ENCODE assay signal across 14 mouse cellular contexts in genomic region chr3:132037670-132038069, GRCm38 (mm10). TPM values are rescaled to one million over a fixed set of nuclear protein-coding genes. Genes with fewer than 3 reads are reported as not detected.
A peak's percentile ranks its signal among the peaks of the same experiment; 100 is the strongest.
DNase-seq lines count a peak whose midpoint lies in the region; ATAC-seq lines count a peak whose summit lies in the region.
"Had no signal": no experiment of that assay in that cellular context is flagged by ENCODE, and none has a peak within 500 bp of the region (broad histone marks: within the 10 kb centered on the region; RNA-seq: fewer than 3 reads in every experiment).

No protein-coding gene starts in this region.

- H3K27ac ChIP-seq in heart, embryonic 13.5 days (replicated peaks), result no peak overlapping the region
- no peak overlapping the region for H3K27ac ChIP-seq in intestine, embryonic 14.5 days (ENCODE audit: low read depth)
- H3K27ac ChIP-seq: limb, embryonic 12.5 days had no signal

- no peak for DNase-seq in heart, adult 8-10 months (ENCODE audit: low spot score)
- DNase-seq in 416B (ENCODE audit: low read depth) (peak; percentile 96), NIH3T3 (ENCODE audit: low read depth) (peak; percentile 38)
- no peak for DNase-seq in intestine, embryonic 14.5 days (ENCODE audit: low spot score)
- DNase-seq in cerebellum, postnatal 25 days, result no peak
- DNase-seq: cerebellum, adult 18-20 months; kidney, adult 11 months; lung, postnatal 10 days; spleen, adult 18-20 months; thymus, postnatal 4 days had no signal

- no peaks in the 10 kb centered on the region for H3K9me3 ChIP-seq in heart, embryonic 13.5 days
- H3K9me3 ChIP-seq in intestine, embryonic 14.5 days (ENCODE audit: control insufficient read depth, low read length), result no peaks in the 10 kb centered on the region
- H3K9me3 ChIP-seq: limb, embryonic 12.5 days had no signal

- no peak overlapping the region for H3K9ac ChIP-seq in heart, embryonic 13.5 days
- H3K9ac ChIP-seq in intestine, embryonic 14.5 days (ENCODE audit: low read length), result no peak overlapping the region
- H3K9ac ChIP-seq: limb, embryonic 12.5 days had no signal

- H3K4me2 ChIP-seq in heart, embryonic 13.5 days, result peak overlapping the region; percentile 38
- H3K4me2 ChIP-seq in intestine, embryonic 14.5 days (ENCODE audit: low read length), result no peak overlapping the region
- H3K4me2 ChIP-seq: limb, embryonic 12.5 days had no signal

- no peak overlapping the region for H3K4me3 ChIP-seq in heart, embryonic 13.5 days
- H3K4me3 ChIP-seq in intestine, embryonic 14.5 days (ENCODE audit: low read depth, low read length), result no peak overlapping the region
- H3K4me3 ChIP-seq: limb, embryonic 12.5 days had no signal

- H3K27me3 ChIP-seq in heart, embryonic 13.5 days (replicated peaks), result no peaks in the 10 kb centered on the region
- H3K27me3 ChIP-seq in intestine, embryonic 14.5 days (replicated peaks; ENCODE audit: control insufficient read depth, insufficient read depth, low read length), result no peaks in the 10 kb centered on the region
- H3K27me3 ChIP-seq: limb, embryonic 12.5 days had no signal

- ATAC-seq in heart, embryonic 13.5 days (ENCODE audit: extremely low read depth, insufficient number of reproducible peaks, low FRiP score, low TSS enrichment), result no peak
- ATAC-seq in intestine, embryonic 14.5 days (replicated peaks; ENCODE audit: low FRiP score, low TSS enrichment, low read depth), result peak; percentile 58
- no peak for ATAC-seq in erythroid progenitor cell, adult 5-6 weeks (replicated peaks; ENCODE audit: low FRiP score, poor library complexity, severe bottlenecking)
- ATAC-seq: midbrain, embryonic 16.5 days had no signal

- peaks cover 7% of the 10 kb centered on the region; the same call in 1 of the 2 replicates for H3K4me1 ChIP-seq in heart, embryonic 13.5 days
- peaks cover 7% of the 10 kb centered on the region; the same call in 1 of the 2 replicates for H3K4me1 ChIP-seq in intestine, embryonic 14.5 days (replicated peaks; ENCODE audit: control insufficient read depth, insufficient read depth, low read length)

- WGBS in heart, embryonic 13.5 days, result 25% methylated on average over 10 of the region's 10 CpGs
- WGBS in intestine, embryonic 14.5 days, result 52% methylated on average over 10 of the region's 10 CpGs

- H3K36me3 ChIP-seq in heart, embryonic 13.5 days, result no peaks in the 10 kb centered on the region
- no peaks in the 10 kb centered on the region for H3K36me3 ChIP-seq in intestine, embryonic 14.5 days (ENCODE audit: control insufficient read depth, insufficient read depth, low read length)
- H3K36me3 ChIP-seq: limb, embryonic 12.5 days had no signal

RNA-seq across cellular contexts. Expression of gene Dkk2, which starts 47.4 kb away (rescaled TPM):
- 1.3 and 1.4 TPM in 2 replicates for polyA plus RNA-seq in heart, embryonic 13.5 days (2015; fragmentation: Nextera tagmentation; extraction: Ambion mirVana)
- total RNA-seq in heart, adult 8-10 months (2022), result under 1 TPM in 3 of 4 experiments, not detected in 1; 0.09 to 0.16 (median 0.14) TPM
- polyA plus RNA-seq in intestine, embryonic 14.5 days (2014; fragmentation: Nextera tagmentation; extraction: Ambion mirVana), result 19.0 and 19.2 TPM in 2 replicates
- not detected in 2 replicates for total RNA-seq in erythroid progenitor cell, adult 5-6 weeks (2015; ENCODE audit: low replicate concordance)
- total RNA-seq in erythroid progenitor cell, adult 5-6 weeks (2017; ENCODE audit: low replicate concordance), result not detected in 2 replicates

Comparison
In these comparisons a context has a peak if more than half of its experiments do, and no peak if none do; other contexts are left out.
1. DNase-seq: peak in 416B (single experiment) and NIH3T3 (single experiment); none in heart, adult 8-10 months (single experiment), intestine, embryonic 14.5 days (single experiment) and cerebellum, postnatal 25 days (0 of 2).